Mouse (Mus musculus) colon, adult 2 months (tissue): ENCODE data around the gene Macf1. TPM values are rescaled to one million over a fixed set of nuclear protein-coding genes. Genes with fewer than 3 reads are reported as not detected.

Source experiments
- polyA plus RNA-seq: library from polyadenylated mRNA; depleted of rRNA; stranded (reverse); fragments of >200 nt; gene quantifications from 2 replicates; pipeline ENCODE4 v1.2.3, GENCODE M21; 2012; rRNA removed

Gene Macf1
- polyA plus RNA-seq: 48.5 and 53.1 TPM in 2 replicates

DNA sequence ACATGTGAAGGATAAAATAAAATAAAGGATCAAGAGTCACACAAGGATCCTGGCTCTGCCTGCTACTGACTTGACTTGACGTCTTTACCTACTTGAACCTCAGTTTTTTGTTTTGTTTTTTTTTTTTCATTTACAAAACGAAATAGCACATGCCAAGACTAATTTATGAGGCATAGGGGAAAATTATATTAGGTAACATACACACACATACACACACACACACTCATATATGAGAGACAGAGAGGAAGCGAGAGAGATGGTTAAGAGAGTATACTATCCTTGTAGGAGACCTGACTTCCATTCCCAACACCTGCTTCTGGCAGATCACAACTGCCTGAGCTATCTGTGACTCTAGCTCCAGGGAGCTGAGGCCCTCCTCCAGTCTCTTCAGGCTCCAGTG lies at the start of gene Macf1:
Macf1 (minus strand) TSS at position 101 of the 400 bp plus-strand sequence.

DNA sequence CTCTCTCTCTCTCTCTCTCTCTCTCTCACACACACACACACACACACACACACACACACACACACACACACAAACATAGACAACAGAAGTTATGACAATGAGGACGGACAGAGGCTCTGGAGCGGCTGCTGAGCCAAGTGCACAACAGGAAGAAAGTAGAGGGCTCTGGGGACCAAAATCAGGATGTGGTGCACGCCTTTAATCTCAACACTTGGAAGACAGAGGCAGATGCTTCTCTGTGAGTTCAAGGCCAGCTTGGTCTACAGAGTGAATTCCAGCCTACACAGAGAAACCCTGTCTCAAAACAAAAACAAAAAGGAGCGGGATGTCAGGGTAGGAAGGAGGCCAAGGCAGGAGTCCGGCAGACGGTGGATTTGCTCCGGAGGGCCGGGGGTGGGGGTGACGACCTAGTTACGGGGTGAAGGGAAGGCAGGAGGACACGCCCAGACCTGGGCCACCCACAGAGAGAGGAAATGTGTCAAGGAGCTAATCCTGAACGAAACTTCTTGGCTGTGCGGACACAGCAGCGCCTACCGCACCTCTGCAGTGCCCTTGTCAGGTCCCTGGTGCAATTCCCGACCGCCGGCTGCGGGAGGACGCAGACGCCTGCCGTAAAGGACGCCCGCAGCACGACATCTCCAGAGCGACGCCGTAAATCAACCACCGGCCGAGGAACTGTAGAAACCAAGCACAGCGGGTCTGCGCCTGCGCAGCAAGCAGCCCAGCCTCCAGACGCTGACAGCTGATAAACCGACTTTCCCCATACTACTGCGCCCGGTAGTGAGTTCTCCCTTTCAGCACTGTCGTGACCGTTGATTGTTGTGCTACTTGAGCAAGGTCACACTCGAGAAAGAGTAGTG lies 33.6 kb upstream of the Macf1 start, which contains the start of gene Ndufs5:
Ndufs5 (minus strand) TSS at position 629 of the 860 bp plus-strand sequence.

GRCm38 (mm10) chr4:123342642-123343470 lies 341.3 kb downstream of the Macf1 start, which contains the start of gene Bmp8a:
TSS of gene Bmp8a (minus strand) at chr4:123343252.

GRCm38 (mm10) chr4:123323534-123323933 lies 360.6 kb downstream of the Macf1 start, which contains the start of gene Oxct2a:
TSS of gene Oxct2a (minus strand) at chr4:123323634.

Other genes with a start within 250 kb of the Macf1 start
- 34.4 and 64.0 TPM in 2 replicates for gene Ndufs5, start 33.8 kb upstream of the Macf1 start, polyA plus RNA-seq
- 36.5 and 37.8 TPM in 2 replicates for gene Akirin1, start 66.0 kb upstream of the Macf1 start, polyA plus RNA-seq
- gene Rhbdl2, start 103.5 kb upstream of the Macf1 start, polyA plus RNA-seq: 23.9 and 35.7 TPM in 2 replicates
- gene 4933427I04Rik, start 175.3 kb upstream of the Macf1 start, polyA plus RNA-seq: not detected in 2 replicates
- gene Mycbp, start 220.5 kb upstream of the Macf1 start, polyA plus RNA-seq: 8.8 and 12.7 TPM in 2 replicates
- gene Rragc, start 233.1 kb upstream of the Macf1 start, polyA plus RNA-seq: 31.2 and 36.9 TPM in 2 replicates
- 0.29 TPM in 1 of 2 replicates, not detected in the other for gene 4930535I16Rik, start 233.7 kb upstream of the Macf1 start, polyA plus RNA-seq